Mouse (Mus musculus) ES-E14 (cell line): ENCODE measurements at regions not wholly inside any gene's neighbourhood (a gene's known extent, or its start where the extent isn't known, plus 50 kb on each side); places are given as distances from the start of the nearest gene placed in this dataset.

Experiments used
- DNase-seq: peaks from one replicate; pipeline ENCODE4 v3.0.0-alpha.2; 2013; ENCODE audit warnings: low read depth, low spot score
- H3K27ac ChIP-seq: 2 replicates; pipeline ENCODE4 v1.5.1; 2012; ENCODE audit warnings: low read depth, mild to moderate bottlenecking, low read length, moderate library complexity, mixed read lengths; ENCODE audit not compliant: poor library complexity, insufficient read depth, severe bottlenecking
- H3K36me3 ChIP-seq: 2 replicates; pipeline ENCODE4 v1.6.1; 2012; ENCODE audit warnings: mild to moderate bottlenecking, low read length, moderate library complexity, mixed read lengths; ENCODE audit not compliant: control insufficient read depth, poor library complexity, insufficient read depth, severe bottlenecking
- H3K4me1 ChIP-seq, 2 experiments: fragments of 150-350 bp in 1 of 2; sonication (generic) in 1 of 2; 2 replicates each; pipeline ENCODE4 v1.6.1; 2012; ENCODE audit warnings: low read length in 2 of 2, mild to moderate bottlenecking in 1 of 2, mixed read lengths in 1 of 2; ENCODE audit not compliant: control insufficient read depth in 2 of 2, insufficient read depth in 2 of 2, poor library complexity in 1 of 2
- H3K4me3 ChIP-seq, 2 experiments: fragments of 150-350 bp in 1 of 2; sonication (generic) in 1 of 2; 2 replicates each; pipeline ENCODE4 v1.5.1; 2012; ENCODE audit warnings: low read length in 2 of 2, low read depth in 1 of 2, mild to moderate bottlenecking in 1 of 2, mixed read lengths in 1 of 2; ENCODE audit not compliant: insufficient read depth in 1 of 2, poor library complexity in 1 of 2, severe bottlenecking in 1 of 2
- H3K9ac ChIP-seq: 2 replicates; pipeline ENCODE4 v1.6.1; 2012; ENCODE audit warnings: low read depth, mild to moderate bottlenecking, low read length, mixed read lengths; ENCODE audit not compliant: poor library complexity, insufficient read depth, severe bottlenecking
- H3K9me3 ChIP-seq: fragments of 150-350 bp; sonication (generic); 2 replicates; pipeline ENCODE4 v1.6.1; 2012; ENCODE audit warnings: low read depth, mild to moderate bottlenecking, low read length; ENCODE audit not compliant: control insufficient read depth, insufficient read depth
- CHD2 ChIP-seq: IDR thresholded peaks from 2 replicates; pipeline ENCODE4 v1.6.1; 2014; ENCODE audit warnings: mild to moderate bottlenecking, low read depth, low read length, inconsistent platforms
- HCFC1 ChIP-seq: IDR thresholded peaks from 2 replicates; pipeline ENCODE4 v1.6.1; 2012; ENCODE audit warnings: low read length, inconsistent platforms, borderline replicate concordance; ENCODE audit not compliant: insufficient read depth
- MAFK ChIP-seq: IDR thresholded peaks from 2 replicates; pipeline ENCODE4 v1.6.1; 2014; ENCODE audit warnings: mild to moderate bottlenecking, low read depth, low read length, inconsistent platforms; ENCODE audit not compliant: insufficient read depth
- ZC3H11A ChIP-seq: IDR thresholded peaks from 2 replicates; pipeline ENCODE4 v1.6.1; 2012; ENCODE audit warnings: low read depth, mild to moderate bottlenecking, inconsistent platforms, low read length, borderline replicate concordance
- ZNF384 ChIP-seq: IDR thresholded peaks from 2 replicates; pipeline ENCODE4 v1.6.1; 2012; ENCODE audit warnings: low read depth, low read length, inconsistent platforms
- in situ Hi-C, 2 experiments: fragments of 600-800 bp; cut with MboI; formaldehyde crosslinking; loops; one replicate each; pipeline ENCODE4 v1.15.1; 2025; ENCODE audit warnings: low sequenced_read_pairs in 2 of 2, inconsistent platforms in 1 of 2; ENCODE audit not compliant: unreplicated experiment in 2 of 2

DNA sequence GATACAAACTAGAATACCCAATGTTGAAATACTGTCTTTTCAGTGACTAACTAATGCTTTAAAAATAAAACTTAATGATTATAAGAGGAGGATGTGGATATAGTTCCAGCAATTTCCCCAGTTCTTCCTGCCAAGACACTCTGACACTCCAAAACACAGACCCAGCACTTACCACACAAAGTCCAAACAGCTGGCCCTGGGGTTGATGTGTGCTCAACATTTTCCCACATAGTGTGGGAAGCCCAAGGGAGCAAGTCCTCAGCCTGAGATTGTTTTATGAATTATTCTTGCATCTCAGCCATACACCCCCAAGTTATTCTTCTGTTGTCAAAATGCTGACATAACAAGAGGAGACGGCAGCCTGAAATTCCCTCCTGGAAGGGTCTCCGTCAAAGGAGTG lies 187.5 kb upstream of the Gm21897 start:
- TF ChIP-seq MAFK = no peak
- TF ChIP-seq CHD2 = no peak
- Histone ChIP-seq H3K36me3 (no peaks in the 10 kb centered on the region), H3K4me1 (no peaks in the 10 kb centered on the region), H3K27ac (no peak overlapping the region), H3K9ac (no peak overlapping the region), H3K9me3 (no peaks in the 10 kb centered on the region), H3K4me3 (no peak overlapping the region)
- no peak for DNase-seq
- in situ Hi-C loops = no loop called here

- no peaks in the 10 kb centered on the region for H3K9me3 ChIP-seq
- in situ Hi-C loops = no loop called here
These were observed 159.4 kb upstream of the Gm21897 start for GRCm38 (mm10) chr16:15157852-15158251.

DNA sequence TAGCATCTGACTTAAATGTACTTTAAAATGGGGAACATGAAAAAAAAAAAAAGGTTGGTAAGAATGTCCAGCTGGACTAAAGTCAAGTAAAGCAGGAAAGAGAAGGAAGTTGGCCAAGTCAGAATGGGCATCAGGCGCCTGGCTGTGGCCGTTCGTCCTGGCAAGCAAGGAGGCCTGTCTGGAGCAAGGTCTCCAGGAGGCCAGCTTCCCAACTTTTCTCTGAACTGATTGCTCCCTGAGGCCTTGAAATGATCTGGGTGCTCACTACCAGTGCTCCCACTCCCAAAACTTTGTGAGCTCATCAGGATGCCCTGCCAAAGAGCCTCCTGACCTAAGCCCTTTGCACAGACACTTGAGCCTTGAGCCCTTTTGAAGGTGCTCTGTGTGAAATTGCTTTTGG lies 141.7 kb upstream of the Gm21897 start:
- no peak for DNase-seq
- H3K27ac ChIP-seq = no peak overlapping the region
- H3K4me3 ChIP-seq = no peak overlapping the region
- TF ChIP-seq MAFK (no peak), CHD2 (no peak), ZNF384 (no peak), ZC3H11A (no peak), HCFC1 (no peak)
- no peaks in the 10 kb centered on the region for H3K9me3 ChIP-seq
- no peaks in the 10 kb centered on the region for H3K4me1 ChIP-seq
- H3K36me3 ChIP-seq = no peaks in the 10 kb centered on the region
- in situ Hi-C loops = no loop called here
- H3K9ac ChIP-seq = no peak overlapping the region

More at GRCm38 (mm10) chr16:15157852-15158251, 159.4 kb upstream of the Gm21897 start:
- Histone ChIP-seq H3K36me3 (no peaks in the 10 kb centered on the region), H3K4me1 (no peaks in the 10 kb centered on the region), H3K9ac (no peak overlapping the region), H3K4me3 (no peak overlapping the region), H3K27ac (no peak overlapping the region)
- no peak for TF ChIP-seq ZNF384
- TF ChIP-seq HCFC1 = no peak
- TF ChIP-seq MAFK = no peak
- TF ChIP-seq CHD2 = no peak
- TF ChIP-seq ZC3H11A = no peak
- no peak for DNase-seq

GRCm38 (mm10) chr16:15185714-15186113 lies 131.5 kb upstream of the Gm21897 start:
- Histone ChIP-seq H3K4me3 (no peak overlapping the region), H3K36me3 (no peaks in the 10 kb centered on the region), H3K9me3 (no peaks in the 10 kb centered on the region), H3K9ac (no peak overlapping the region), H3K27ac (no peak overlapping the region), H3K4me1 (no peaks in the 10 kb centered on the region)
- in situ Hi-C loops = no loop called here
- TF ChIP-seq ZNF384 = no peak
- TF ChIP-seq HCFC1 = no peak
- no peak for TF ChIP-seq MAFK
- no peak for TF ChIP-seq CHD2
- TF ChIP-seq ZC3H11A = no peak
- no peak for DNase-seq
